Mouse (Mus musculus) kidney, adult 2 months (tissue): Measurements from ENCODE around the gene Tmem108. TPM values are rescaled to one million over a fixed set of nuclear protein-coding genes. Genes with fewer than 3 reads are reported as not detected.

Experiments
- DNase-seq: peaks from one replicate; pipeline ENCODE4 v3.0.0; 2021
- H3K27ac ChIP-seq: fragments of 200-500 bp; 2 replicates; pipeline ENCODE4 v1.5.1; 2012; ENCODE audit warnings: low read depth, low read length, control low read depth, inconsistent platforms; ENCODE audit not compliant: insufficient read depth
- H3K27me3 ChIP-seq: fragments of 200-500 bp; replicated peaks from 2 replicates; pipeline ENCODE4 v1.6.1; 2012; ENCODE audit warnings: mild to moderate bottlenecking, moderate library complexity, low read length, inconsistent platforms; ENCODE audit not compliant: control insufficient read depth, insufficient read depth
- H3K36me3 ChIP-seq: fragments of 200-500 bp; 2 replicates; pipeline ENCODE4 v1.6.1; 2012; ENCODE audit warnings: mild to moderate bottlenecking, moderate library complexity, low read length, inconsistent platforms; ENCODE audit not compliant: control insufficient read depth, insufficient read depth
- H3K4me1 ChIP-seq: fragments of 200-500 bp; 2 replicates; pipeline ENCODE4 v1.6.1; 2011; ENCODE audit warnings: low read length; ENCODE audit not compliant: control insufficient read depth, insufficient read depth
- H3K4me3 ChIP-seq: fragments of 200-500 bp; 2 replicates; pipeline ENCODE4 v1.5.1; 2011; ENCODE audit warnings: mild to moderate bottlenecking, low read depth, low read length, control low read depth; ENCODE audit not compliant: insufficient read depth
- CTCF ChIP-seq: fragments of 200-500 bp; conservative IDR thresholded peaks from 2 replicates; pipeline ENCODE4 v1.5.1; 2011; ENCODE audit warnings: low read depth, mild to moderate bottlenecking, control low read depth, low read length, moderate library complexity, mixed read lengths; ENCODE audit not compliant: insufficient read depth, insufficient read length
- POLR2A ChIP-seq: fragments of 200-500 bp; IDR thresholded peaks from one replicate; pipeline ENCODE4 v1.6.1; 2011; ENCODE audit warnings: low read depth, low read length, control low read depth
- WGBS: fragments of 180-500 bp; shearing (Covaris S2); methylation state at CpG from one replicate; pipeline ENCODE4 v1.1.7; 2018; 5-methylcytosine and 5-hydroxymethylcytosine counted together
- polyA plus RNA-seq: library from polyadenylated mRNA; depleted of rRNA; stranded (reverse); fragments of >200 nt; gene quantifications from 2 replicates; pipeline ENCODE4 v1.2.3, GENCODE M21; 2012; rRNA removed

Gene Tmem108
- polyA plus RNA-seq, 1 experiment: 7.1 TPM

GRCm38 (mm10) chr9:103443121-103443823 is 318.4 kb downstream of the Tmem108 start:
- no peaks in the 10 kb centered on the region; the same call in 1 of the 2 replicates for H3K4me1 ChIP-seq
- peak; percentile 14 for DNase-seq
- no peak overlapping the region for H3K27ac ChIP-seq
- TF ChIP-seq POLR2A: no peak
- TF ChIP-seq CTCF: no peak
- H3K36me3 ChIP-seq: no peaks in the 10 kb centered on the region
- H3K4me3 ChIP-seq: no peak overlapping the region
- H3K27me3 ChIP-seq: no peaks in the 10 kb centered on the region
- WGBS: 30% methylated on average over 13 of the region's 13 CpGs

- TF ChIP-seq CTCF (no peak), POLR2A (no peak)
- DNase-seq: peak; percentile 5
- 58% methylated on average over 3 of the region's 3 CpGs for WGBS
Observed at GRCm38 (mm10) chr9:103440597-103440996, 321.0 kb downstream of the Tmem108 start.

GRCm38 (mm10) chr9:103437104-103437503 is 324.5 kb downstream of the Tmem108 start:
- WGBS: 50% methylated on average over 5 of the region's 5 CpGs
- no peak overlapping the region for H3K27ac ChIP-seq
- no peak for TF ChIP-seq CTCF
- no peak for TF ChIP-seq POLR2A
- H3K36me3 ChIP-seq: no peaks in the 10 kb centered on the region
- no peaks in the 10 kb centered on the region for H3K4me1 ChIP-seq
- no peak overlapping the region for H3K4me3 ChIP-seq
- no peak for DNase-seq
- H3K27me3 ChIP-seq: no peaks in the 10 kb centered on the region

More at GRCm38 (mm10) chr9:103440597-103440996, 321.0 kb downstream of the Tmem108 start:
- no peak overlapping the region for H3K4me3 ChIP-seq
- no peaks in the 10 kb centered on the region for H3K27me3 ChIP-seq
- H3K36me3 ChIP-seq: no peaks in the 10 kb centered on the region
- no peaks in the 10 kb centered on the region; the same call in 1 of the 2 replicates for H3K4me1 ChIP-seq
- H3K27ac ChIP-seq: no peak overlapping the region

GRCm38 (mm10) chr9:103434116-103434515 is 327.5 kb downstream of the Tmem108 start:
- Histone ChIP-seq H3K27me3 (no peaks in the 10 kb centered on the region), H3K4me1 (no peaks in the 10 kb centered on the region), H3K27ac (no peak overlapping the region), H3K36me3 (no peaks in the 10 kb centered on the region), H3K4me3 (no peak overlapping the region)
- TF ChIP-seq CTCF: 0 out of 2 replicates have a peak, but pooled peaks have one; percentile 22
- no peak for TF ChIP-seq POLR2A
- DNase-seq: no peak
- WGBS: 60% methylated on average over 4 of the region's 4 CpGs

Other genes starting within 250 kb of the Tmem108 start
- 8.4 and 17.3 TPM in 2 replicates for gene Nphp3, start 240.7 kb upstream of the Tmem108 start, polyA plus RNA-seq